Mouse (Mus musculus) myocyte (in vitro differentiated cells): ENCODE data around the gene Usb1.

Experiments used
- E2F4 ChIP-seq: IDR thresholded peaks from one replicate; pipeline ENCODE4 v1.6.1; 2011; ENCODE audit warnings: mild to moderate bottlenecking, control low read depth, moderate library complexity; ENCODE audit not compliant: insufficient read depth
- MAX ChIP-seq: IDR thresholded peaks from one replicate; pipeline ENCODE4 v1.6.1; 2011; ENCODE audit warnings: low read depth, mild to moderate bottlenecking, control low read depth
- MYOD1 ChIP-seq, 3 experiments: IDR thresholded peaks; one replicate each; pipeline ENCODE4 v1.6.1; 2011; ENCODE audit warnings: control low read depth in 2 of 3, low read depth in 2 of 3, mild to moderate bottlenecking in 2 of 3, moderate library complexity in 1 of 3; ENCODE audit not compliant: insufficient read length in 2 of 3, control insufficient read depth in 1 of 3
- MYOG ChIP-seq, 3 experiments: IDR thresholded peaks; one replicate each; pipeline ENCODE4 v1.6.1; 2011; ENCODE audit warnings: control low read depth in 2 of 3, low read depth in 2 of 3, mild to moderate bottlenecking in 2 of 3; ENCODE audit not compliant: insufficient read length in 2 of 3, control insufficient read depth in 1 of 3, insufficient read depth in 1 of 3
- POLR2A ChIP-seq: IDR thresholded peaks from one replicate; pipeline ENCODE4 v1.6.1; 2011; ENCODE audit warnings: low read depth, mild to moderate bottlenecking, control low read depth, moderate library complexity; ENCODE audit not compliant: insufficient read length
- REST ChIP-seq: IDR thresholded peaks from one replicate; pipeline ENCODE4 v1.6.1; 2011; ENCODE audit warnings: mild to moderate bottlenecking, control low read depth, moderate library complexity; ENCODE audit not compliant: insufficient read depth, insufficient read length
- SRF ChIP-seq: IDR thresholded peaks from one replicate; pipeline ENCODE4 v1.6.1; 2011; ENCODE audit warnings: low read depth; ENCODE audit not compliant: control insufficient read depth, insufficient read length
- TCF12 ChIP-seq: IDR thresholded peaks from one replicate; pipeline ENCODE4 v1.6.1; 2011; ENCODE audit warnings: mild to moderate bottlenecking, control low read depth; ENCODE audit not compliant: poor library complexity, insufficient read depth, severe bottlenecking
- USF1 ChIP-seq: IDR thresholded peaks from one replicate; pipeline ENCODE4 v1.6.1; 2011; ENCODE audit warnings: low read depth, mild to moderate bottlenecking, control low read depth, moderate library complexity

DNA sequence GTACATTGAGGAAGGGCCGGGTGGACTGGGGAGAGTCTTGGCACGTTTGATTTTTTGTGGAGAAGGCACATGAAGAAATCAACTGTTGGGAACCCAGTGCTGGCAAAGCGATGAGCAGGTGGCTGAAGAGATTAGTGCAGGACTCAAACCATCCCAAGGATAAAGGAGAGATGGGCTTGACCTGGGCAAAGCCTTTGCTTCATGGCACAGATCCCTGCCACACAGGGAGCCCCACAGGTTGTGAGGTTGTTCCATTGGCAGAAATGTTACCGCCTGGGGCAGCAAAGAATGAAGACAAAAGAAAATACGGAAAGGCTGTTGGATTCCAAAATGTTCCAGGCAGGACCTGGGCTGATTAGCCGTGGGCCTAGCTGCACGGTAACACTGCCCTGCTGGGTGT, 55.9 kb downstream of the Usb1 start:
- TF ChIP-seq TCF12 = no peak
- no peak for TF ChIP-seq MAX
- no peak for TF ChIP-seq POLR2A
- TF ChIP-seq MYOG (IDR thresholded peaks at IDR 0.05; ENCODE audit: control insufficient read depth in 1 of 3, insufficient read depth in 1 of 3, insufficient read length in 2 of 3, low read depth in 2 of 3) = no peak
- TF ChIP-seq E2F4 = no peak
- no peak for TF ChIP-seq MYOD1 (IDR thresholded peaks at IDR 0.05; ENCODE audit: control insufficient read depth in 1 of 3, insufficient read length in 2 of 3, low read depth in 2 of 3)
- no peak for TF ChIP-seq USF1
- no peak for TF ChIP-seq SRF
- no peak for TF ChIP-seq REST
